Mouse (Mus musculus) T-helper 17 cell (primary cell): Measurements from ENCODE around the gene Fam177a.
"Not testable (repeated sequence)": the region's sequence is repeated elsewhere in the genome, so short reads cannot be mapped to it uniquely, and the experiment has no call there.

Experiments
- in situ Hi-C, 2 experiments: fragments of 300-600 bp; cut with MboI, MseI; formaldehyde crosslinking; loops; 1 replicate in 1 of 2; 2 replicates in 1 of 2; pipeline ENCODE4 v1.15.1; 2025; ENCODE audit warnings: high pct_unique_total_duplicates in 2 of 2

The Fam177a gene

DNA sequence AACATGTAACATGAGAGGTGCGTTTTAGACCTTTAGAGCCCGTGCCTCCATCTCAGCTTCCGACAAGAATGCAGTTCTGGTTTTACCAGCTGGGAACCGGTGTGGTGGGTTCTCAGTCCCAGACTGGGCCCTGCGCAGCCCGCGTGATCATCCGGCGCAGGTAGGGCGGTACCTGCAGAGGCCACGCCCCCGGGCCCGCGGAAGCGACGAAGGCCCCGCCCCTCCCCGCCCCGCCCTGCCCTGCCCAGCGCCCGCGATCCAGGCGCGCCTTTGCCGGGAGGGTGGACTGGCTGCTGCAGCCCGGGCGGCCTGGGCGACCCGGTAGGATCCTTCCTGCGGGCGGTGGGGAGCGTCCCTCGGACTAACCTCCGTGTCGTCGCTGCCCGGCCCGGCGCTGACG, at the start of gene Fam177a:
Fam177a (plus strand) TSS at position 228 of the 400 bp plus-strand sequence.
- in situ Hi-C loops = not testable (repeated sequence)

DNA sequence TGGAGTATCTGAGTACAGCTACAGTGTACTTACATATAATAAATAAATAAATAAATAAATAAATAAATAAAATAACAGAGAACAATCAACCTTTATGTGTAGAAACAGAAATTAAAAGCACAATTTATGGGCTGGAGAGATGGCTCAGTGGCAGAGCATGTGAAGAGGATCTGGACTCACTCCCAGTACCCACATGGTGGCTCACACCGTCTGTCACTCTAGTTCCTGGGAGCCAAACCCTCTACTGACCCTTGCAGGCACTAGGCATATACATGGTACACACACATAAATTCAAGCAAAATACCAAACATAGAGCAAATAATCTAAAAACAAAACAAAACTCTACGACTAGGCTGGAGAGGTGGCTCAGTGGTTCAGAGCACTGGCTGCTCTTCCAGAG, 49.0 kb upstream of the Fam177a start:
- in situ Hi-C loops = loop anchor here (5.0 kb wide), 2 partner anchors 78 to 93 kb away; no protein-coding TSS in a partner anchor

DNA sequence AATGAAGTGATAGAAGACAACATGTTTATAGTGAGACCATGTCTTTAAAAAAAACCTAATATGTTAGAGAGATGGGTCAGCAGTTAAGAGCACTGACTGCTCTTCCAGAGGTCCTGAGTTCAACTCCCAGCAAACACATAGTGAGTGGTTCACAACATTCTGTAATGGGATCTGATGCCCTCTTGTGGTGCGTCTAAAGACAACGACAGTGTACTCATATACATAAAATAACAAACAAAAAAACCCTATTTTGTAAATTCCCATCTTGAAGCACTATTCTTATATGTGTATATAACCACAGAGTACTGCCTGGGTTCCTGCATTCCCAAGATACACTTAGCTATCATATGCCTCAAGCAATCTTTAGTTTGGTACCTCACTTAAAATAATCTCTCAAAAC, 45.6 kb upstream of the Fam177a start:
- in situ Hi-C loops = loop anchor here (5.0 kb wide), 2 partner anchors 81 to 96 kb away; no protein-coding TSS in a partner anchor

DNA sequence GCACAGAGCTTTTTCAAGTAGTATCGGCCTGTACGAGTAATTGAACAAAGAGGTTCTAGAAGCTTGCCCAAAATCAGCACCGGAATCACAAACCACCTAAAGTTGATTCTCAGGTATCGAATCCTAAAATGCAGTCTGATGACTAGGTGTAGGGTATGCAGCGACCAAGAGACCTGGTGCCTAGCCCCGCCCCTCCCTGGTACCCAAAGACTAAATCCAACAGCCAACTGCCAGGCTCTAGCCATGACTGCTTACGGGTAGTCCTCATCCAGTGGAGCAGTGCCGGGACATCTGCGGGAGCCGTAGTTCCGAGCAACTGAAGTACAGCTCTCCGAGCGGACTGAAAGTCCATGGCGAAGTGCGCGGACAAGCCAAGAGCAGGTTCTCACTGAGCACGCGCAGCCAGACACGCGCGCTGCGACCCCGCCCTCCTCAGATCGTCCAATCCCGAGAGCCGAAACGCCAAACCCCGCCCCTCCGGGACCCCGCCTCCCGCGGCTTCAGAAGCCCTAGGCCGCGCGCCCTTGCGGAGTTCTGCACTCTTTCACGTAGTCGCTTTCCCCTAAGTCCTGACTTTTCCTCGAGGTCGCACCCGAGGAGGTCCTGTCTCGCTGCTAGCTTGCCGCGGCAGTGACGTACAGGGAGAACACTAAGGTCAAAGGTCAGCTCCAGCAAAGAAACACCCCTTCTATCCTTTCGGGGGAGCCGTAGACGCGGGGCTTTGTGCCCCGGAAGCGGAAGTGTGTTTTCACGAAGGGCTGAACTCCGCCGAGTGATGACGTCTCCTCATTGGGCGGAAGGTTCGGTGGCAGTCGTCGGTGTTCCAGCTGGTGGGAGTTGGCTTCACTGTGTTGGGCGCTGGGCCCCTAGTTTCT, 44.3 kb upstream of the Fam177a start, which contains the start of the genes 2700097O09Rik and Srp54a:
2700097O09Rik (minus strand) TSS at position 385 of the 875 bp plus-strand sequence.
Srp54a (plus strand) TSS at position 537 of the 875 bp plus-strand sequence.
- in situ Hi-C loops = loop anchor here (5.0 kb wide), 2 partner anchors 83 to 98 kb away; no protein-coding TSS in a partner anchor

DNA sequence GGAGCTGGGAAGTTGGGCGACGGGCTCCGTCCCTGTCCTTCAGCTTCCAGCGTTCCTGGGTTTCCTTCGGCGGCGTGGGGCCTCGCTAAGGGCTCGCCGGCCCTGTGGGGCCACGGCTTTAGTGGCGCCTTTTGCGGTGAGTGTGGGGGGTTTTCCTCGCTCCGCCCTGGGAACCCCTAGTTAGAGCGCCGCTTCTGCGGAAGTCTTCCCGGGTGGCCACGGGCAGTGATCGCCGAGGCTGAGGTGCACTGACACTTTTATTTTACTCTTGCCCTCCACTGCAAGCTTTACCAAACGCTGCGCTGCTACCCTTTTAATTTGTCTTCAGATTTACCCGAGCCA, 43.7 kb upstream of the Fam177a start:
- in situ Hi-C loops = not testable (repeated sequence)

DNA sequence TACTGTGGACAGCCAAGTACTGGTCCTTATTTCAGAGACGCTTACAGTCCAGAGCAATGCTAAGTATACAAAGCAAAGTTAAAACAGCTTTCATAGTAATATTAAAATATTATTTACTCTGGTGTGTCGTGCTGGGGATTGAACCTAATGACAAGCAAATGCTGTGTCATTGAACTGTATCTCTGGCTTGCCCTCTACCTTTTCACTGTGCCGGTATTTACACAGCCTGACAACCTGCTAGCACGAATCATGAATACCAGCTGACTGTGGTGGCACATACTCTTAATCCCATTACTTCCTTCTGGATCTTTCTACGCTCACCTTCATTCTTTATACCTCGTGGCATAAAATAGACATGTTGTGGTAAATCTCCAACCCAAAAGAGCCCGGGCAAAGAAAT, 32.1 kb upstream of the Fam177a start:
- in situ Hi-C loops = not testable (repeated sequence)

DNA sequence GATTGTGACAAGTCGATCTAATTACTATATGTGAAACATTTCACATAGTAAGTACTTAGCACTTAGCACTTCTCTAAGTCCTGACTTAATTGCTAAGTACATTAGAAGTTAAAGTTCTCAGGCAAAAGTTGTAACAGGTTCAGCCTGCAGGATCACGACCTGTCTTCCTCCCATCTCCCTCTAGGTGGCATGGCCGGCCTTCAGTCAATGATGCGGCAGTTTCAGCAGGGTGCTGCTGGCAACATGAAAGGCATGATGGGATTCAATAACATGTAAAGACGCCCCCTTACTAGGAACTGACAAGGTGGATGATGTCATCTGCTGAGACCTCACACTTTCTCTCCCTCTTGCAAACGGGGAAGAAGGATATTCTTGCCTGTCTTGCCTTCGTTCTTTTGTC, 11.7 kb upstream of the Fam177a start:
- in situ Hi-C loops = not testable (repeated sequence)

DNA sequence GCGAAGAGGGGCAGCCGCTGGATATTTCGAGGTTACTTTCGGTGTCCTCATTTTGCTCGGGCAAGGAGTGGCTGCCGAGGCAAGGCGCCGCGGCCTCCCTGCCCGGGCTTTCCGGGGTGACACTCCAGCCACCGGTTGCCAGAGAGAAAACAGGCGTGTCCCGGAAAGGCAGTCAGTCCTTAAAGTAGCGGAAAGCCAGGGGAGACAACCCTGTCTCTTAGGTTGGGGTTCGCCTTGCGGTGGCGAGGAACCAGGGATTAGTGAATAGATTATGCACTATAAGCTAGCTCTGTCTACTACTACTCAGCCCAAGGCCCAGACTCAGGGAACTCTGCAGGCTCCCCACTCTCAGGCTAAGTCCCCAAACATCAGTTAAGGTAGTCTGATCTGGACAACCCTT, 462 bp downstream of the Fam177a start:
- in situ Hi-C loops = not testable (repeated sequence)

DNA sequence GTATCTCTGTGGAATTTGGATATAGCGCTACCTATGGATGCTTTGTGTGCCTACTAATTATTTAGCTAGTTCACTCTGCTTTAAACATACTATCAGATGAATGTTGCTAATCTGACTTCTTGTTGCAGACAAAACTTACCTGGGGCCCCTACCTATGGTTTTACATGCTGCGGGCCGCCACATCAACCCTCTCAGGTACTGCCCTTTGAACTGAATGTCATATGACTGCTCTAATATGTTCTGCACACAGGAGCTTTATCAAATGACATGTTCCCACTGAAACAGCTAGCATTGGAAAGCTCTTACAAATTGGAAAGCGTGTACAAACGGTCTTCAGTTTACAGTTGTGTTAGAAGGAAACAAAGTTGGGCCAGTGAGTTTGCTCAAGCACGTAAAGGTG, 11.3 kb downstream of the Fam177a start:
- in situ Hi-C loops = not testable (repeated sequence)

DNA sequence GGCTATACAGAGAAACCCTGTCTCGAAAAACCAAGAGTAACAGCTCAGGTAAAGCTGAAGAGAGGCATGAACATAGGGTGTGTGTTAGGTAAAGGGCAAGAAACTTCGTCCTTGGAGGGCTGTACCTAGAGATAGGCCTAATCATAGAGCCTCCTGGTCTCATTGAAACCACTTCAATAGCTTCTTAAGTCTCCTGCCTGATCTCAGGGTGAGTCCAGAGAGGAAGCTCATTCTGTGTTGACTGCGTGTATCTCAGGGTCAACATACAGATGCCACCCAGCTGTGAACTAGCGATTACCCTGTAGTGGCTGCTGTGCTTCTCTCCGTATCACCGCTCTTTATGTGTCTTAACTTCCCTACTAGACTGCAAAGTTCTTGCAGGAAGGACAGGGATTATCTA, 13.6 kb downstream of the Fam177a start:
- in situ Hi-C loops = not testable (repeated sequence)

DNA sequence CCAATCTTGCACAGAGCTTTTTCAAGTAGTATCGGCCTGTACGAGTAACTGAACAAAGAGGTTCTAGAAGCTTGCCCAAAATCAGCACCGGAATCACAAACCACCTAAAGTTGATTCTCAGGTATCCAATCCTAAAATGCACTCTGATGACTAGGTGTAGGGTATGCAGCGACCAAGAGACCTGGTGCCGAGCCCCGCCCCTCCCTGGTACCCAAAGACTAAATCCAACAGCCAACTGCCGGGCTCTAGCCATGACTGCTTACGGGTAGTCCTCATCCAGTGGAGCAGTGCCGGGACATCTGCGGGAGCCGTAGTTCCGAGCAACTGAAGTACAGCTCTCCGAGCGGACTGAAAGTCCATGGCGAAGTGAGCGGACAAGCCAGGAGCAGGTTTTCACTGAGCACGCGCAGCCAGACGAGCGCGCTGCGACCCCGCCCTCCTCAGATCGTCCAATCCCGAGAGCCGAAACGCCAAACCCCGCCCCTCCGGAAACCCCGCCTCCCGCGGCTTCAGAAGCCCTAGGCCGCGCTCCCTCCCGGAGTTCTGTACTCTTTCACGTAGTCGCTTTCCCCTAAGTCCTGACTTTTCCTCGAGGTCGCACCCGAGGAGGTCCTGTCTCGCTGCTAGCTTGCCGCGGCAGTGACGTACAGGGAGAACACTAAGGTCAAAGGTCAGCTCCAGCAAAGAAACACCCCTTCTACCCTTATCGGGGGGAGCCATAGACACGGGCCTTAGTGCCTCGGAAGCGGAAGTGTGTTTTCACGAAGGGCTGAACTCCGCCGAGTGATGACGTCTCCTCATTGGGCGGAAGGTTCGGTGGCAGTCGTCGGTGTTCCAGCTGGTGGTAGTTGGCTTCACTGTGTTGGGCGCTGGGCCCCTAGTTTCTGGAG, 30.5 kb downstream of the Fam177a start, which contains the start of gene Srp54b:
Srp54b (plus strand) TSS at position 546 of the 890 bp plus-strand sequence.
- in situ Hi-C loops = loop anchor here (5.0 kb wide), 1 partner anchor 77 kb away; the partner anchor contains the start of gene Srp54c (in 2 of the 2)

DNA sequence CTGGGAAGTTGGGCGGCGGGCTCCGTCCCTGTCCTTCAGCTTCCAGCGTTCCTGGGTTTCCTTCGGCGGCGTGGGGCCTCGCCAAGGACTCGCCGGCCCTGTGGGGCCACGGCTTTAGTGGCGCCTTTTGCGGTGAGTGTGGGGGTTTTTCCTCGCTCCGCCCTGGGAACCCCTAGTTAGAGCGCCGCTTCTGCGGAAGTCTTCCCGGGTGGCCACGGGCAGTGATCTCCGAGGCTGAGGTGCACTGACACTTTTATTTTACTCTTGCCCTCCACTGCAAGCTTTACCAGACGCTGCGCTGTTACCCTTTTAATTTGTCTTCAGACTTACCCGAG, 31.1 kb downstream of the Fam177a start:
- in situ Hi-C loops = loop anchor here (5.0 kb wide), 1 partner anchor 77 kb away; the partner anchor contains the start of gene Srp54c (in 2 of the 2)

DNA sequence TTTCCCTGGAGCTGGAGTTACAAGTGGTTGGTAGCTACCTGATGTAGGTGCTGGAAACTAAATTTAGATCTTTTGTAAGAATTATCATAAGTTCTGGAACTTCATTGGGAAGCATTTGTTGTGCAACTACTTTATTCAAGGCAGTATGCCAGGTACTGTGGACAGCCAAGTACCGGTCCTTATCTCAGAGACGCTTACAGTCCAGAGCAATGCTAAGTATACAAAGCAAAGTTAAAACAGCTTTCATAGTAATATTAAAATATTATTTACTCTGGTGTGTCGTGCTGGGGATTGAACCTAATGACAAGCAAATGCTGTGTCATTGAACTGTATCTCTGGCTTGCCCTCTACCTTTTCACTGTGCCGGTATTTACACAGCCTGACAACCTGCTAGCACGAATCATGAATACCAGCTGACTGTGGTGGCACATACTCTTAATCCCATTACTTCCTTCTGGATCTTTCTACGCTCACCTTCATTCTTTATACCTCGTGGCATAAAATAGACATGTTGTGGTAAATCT, 42.8 kb downstream of the Fam177a start:
- in situ Hi-C loops = not testable (repeated sequence)

DNA sequence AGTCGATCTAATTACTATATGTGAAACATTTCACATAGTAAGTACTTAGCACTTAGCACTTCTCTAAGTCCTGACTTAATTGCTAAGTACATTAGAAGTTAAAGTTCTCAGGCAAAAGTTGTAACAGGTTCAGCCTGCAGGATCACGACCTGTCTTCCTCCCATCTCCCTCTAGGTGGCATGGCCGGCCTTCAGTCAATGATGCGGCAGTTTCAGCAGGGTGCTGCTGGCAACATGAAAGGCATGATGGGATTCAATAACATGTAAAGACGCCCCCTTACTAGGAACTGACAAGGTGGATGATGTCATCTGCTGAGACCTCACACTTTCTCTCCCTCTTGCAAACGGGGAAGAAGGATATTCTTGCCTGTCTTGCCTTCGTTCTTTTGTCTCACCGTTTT, 63.4 kb downstream of the Fam177a start:
- in situ Hi-C loops = loop anchor here (10.0 to 25.0 kb wide), 3 partner anchors 213 to 425 kb away; no protein-coding TSS in a partner anchor

DNA sequence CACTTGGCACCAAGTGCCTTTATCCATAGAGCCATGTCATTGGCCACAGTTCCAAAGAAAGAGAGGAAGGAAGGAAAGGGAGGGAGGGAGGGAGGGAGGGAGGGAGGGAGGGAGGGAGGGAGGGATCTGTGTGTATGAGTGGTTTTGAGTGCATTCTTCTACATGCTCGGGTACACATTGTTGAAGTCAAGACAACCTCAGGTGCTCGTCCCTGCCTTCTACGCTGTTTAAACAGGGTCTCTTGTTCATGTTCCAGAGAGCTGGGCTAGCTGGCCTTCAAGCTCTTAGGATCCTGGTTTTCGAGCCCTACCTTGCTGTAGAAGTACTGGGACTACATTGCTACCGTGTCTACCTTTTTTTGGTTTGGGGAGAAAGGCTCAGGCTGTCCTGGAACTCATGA, 64.9 kb downstream of the Fam177a start:
- in situ Hi-C loops = loop anchor here (10.0 to 25.0 kb wide), 3 partner anchors 214 to 427 kb away; no protein-coding TSS in a partner anchor
